Mouse (Mus musculus) E14TG2a.4 (cell line): ENCODE data around the gene Mettl21a.

ENCODE experiments used
- CTCF ChIP-seq: conservative IDR thresholded peaks from 2 replicates; pipeline ENCODE4 v1.5.1; 2014; ENCODE audit warnings: low read length
- NANOG ChIP-seq: IDR thresholded peaks from 2 replicates; pipeline ENCODE4 v1.6.1; 2014; ENCODE audit warnings: borderline replicate concordance, low read length, mixed read lengths
- POU5F1 ChIP-seq: IDR thresholded peaks from 2 replicates; pipeline ENCODE4 v1.6.1; 2014; ENCODE audit warnings: low read length, borderline replicate concordance

- TF ChIP-seq CTCF (no peak), POU5F1 (no peak), NANOG (no peak)
Measured at GRCm38 (mm10) chr1:64614311-64614710, 2.7 kb downstream of the Mettl21a start.
